Mouse (Mus musculus) 416B (cell line): ENCODE measurements around the gene Cacna1c.
"Not testable (repeated sequence)": the region's sequence is repeated elsewhere in the genome, so short reads cannot be mapped to it uniquely, and the experiment has no call there.

ENCODE experiments used
- DNase-seq: peaks from one replicate; pipeline ENCODE4 v3.0.0; 2011; ENCODE audit warnings: low read depth

Gene Cacna1c

DNA sequence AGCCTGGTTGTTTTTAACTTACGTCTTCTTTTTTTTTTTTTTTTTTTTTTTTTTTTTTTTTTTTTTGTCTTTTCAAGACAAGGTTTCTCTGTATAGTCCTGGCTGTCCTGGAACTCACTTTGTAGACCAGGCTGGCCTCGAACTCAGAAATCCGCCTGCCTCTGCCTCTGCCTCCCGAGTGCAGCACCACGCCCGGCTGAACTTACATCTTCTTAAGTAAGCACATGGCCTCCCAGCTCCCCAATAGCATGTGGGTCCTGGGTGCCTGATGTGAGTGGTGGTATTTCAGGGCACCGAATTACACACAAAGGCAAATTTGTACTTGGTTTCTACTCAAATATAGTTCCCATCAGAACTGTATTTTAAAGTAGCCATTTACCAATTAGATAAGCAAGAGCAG is 9.8 kb upstream of the Cacna1c start:
- DNase-seq = not testable (repeated sequence)

DNA sequence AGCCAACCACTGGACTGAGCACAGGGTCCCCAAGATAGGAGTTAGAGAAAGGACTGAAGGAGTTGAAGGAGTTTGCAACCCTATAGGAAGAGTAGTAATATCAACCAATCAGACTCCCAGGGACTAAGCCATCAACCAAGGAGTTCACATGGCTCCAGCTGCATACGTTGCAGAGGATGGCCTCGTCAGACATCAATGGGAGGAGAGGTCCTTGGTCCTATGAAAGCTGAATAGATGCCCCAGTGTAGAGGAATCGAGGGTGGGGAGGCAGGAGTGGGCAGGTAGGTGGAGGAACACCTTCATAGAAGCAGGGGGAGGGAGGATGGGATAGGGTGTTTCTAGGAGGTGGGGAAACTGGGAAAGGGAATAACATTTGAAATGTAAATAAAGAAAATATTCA is 8.7 kb upstream of the Cacna1c start:
- DNase-seq = no peak

DNA sequence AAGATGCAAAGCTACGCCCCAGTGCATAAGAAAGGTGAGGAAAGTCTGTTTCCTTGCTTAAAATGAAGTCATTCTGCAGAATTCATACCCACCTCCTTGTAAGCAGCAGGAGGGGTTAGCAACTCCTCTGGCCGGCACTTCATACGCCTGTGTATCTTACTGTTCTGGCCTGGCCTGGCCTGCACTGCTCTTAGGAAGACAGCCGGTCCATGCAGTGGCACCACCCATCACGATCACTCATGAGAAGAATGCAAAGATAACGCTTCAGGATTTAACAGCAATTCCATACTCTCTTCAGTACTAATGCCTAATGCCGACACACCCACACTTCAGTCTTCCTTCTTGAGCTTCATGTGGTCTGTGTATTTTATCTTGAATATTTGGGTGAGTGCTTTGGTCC is 8.1 kb upstream of the Cacna1c start:
- no peak for DNase-seq

DNA sequence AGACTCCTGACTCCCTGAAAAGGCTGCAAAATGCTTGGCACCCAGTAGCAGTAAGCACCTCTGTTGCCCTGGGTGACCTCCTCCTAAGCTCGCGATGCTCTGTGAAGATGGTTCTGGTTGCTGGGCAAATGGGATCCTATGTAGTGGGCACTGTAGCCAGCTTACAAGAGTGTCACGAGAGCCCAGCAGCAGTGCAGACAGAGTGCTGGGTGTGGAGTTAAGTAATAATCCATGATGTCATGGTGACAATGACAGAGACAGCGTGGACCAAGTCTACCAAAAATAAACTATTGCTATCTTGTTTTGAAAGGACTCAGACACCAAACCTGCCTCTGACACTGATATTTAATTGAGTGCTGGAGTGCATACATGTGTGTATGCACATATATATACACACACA is 5.4 kb upstream of the Cacna1c start:
- DNase-seq = no peak

DNA sequence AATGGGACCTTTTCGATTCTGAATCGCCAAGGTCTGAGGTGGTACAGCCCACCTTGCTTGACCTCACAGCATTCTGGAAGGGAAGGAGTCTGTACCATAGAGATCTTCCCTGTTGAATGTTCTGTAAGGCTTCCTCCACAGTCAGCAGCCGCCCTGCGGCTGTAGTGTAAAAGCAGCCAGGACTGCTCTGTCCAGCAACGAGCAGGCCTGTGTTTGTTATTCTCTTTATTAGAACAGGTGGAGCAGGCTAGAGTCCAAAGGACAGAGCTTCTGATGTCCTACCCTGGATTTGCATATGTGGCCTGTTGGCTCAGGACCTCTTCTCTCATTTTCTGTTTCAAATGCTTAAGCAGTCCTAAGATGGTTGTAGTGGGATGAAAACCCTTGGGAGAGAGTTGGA is 4.1 kb upstream of the Cacna1c start:
- DNase-seq = no peak

DNA sequence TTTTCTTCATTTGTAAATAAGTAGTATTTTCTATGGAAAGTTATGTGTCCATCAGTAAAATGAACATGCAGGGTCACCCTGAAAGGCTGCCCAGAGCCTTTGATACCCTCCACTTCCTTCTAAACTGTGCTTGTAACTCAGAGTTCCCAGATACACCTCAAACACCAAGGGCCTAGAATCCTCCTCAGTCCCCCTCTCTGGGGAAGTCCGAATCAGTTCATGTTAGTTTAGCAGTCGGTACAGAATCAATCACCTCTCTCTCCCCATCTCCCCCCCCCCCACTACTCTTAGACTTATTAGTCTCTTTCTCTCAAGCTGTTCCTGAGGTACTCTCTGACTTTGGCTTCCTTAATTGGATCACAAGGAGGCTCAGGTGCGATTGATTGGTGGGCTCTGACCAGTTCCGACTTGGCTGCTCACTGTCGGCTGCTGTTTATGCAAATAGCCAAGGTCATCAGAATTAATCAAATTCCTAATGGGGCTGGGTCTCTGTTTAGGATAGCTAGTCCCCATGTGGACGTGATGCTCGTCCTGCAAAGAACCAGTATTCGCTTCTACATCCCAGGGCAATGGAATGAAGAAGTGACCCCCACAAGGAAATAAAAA is 3.2 kb upstream of the Cacna1c start:
- no peak for DNase-seq

DNA sequence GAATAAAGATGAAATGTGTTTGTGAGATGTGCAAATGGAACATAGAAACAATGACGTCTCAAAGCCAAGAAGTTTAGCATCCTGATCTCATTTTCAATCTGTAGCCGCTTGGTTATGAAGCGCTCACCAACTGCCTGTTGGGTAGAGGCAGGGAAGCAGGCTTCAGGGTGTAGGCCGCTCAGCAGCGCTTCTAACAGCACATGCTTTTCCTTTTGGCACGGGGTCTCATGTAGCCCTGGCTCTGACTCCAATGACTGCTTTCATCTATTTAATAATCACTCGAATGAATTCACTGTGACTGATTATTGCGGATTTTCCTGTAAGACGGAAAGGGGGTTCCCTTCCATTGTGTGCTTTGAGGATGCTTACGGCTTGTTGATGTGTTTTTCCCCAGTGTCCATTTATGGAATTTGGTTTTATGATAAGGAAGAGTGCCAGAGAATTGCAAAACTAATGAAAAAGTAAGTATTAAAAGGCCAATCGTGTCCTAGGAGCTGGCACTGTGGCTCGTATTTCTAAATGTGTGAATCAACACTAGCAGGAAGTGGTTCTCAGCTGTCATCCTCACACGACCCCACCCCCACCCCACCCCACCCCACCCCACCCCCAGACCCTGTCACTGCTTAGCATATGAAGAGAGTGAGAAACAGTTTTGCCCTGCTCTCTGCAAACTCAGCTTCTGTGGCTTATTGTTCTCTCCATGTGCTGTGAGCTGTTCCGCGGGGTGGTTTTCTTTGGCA is 2.5 kb upstream of the Cacna1c start:
- DNase-seq = no peak

DNA sequence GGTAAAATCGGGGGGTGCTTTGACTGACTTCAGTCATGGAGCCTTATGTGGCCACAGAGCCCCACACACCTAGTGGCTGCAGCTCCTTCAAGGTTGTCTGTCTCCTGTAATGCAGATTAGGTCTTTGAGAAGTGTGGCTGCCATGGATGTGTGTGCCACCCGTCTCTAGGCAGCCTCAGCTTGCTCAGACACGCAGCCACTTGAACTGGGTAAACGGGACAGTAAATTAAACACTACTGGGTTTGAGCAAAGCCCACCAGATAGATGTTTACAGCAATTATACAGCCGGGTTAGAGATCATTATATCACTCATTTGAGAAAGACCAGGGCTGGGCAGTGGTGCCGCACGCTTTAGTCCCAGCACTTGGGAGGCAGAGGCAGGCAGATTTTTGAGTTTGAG is 1.6 kb downstream of the Cacna1c start:
- DNase-seq = no peak

DNA sequence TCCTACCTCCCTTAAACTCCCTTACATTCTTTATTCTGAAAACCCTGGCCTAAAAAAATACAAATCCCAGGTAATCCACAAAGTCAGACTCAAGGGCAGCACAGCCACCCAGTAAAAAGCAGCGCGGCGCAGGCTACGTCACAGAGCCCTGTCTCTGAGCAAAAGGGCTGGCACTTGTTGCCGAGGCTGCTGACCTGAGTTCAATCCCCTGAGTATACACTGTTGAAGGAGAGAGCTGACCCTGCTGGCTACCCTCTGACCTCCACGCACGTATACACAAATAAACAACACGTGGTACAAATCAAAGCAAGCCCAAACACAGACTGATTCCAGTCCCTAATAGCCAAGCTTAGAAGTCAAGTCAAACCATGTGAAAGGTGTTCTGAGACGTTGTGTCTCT is 2.1 kb downstream of the Cacna1c start:
- no peak for DNase-seq

DNA sequence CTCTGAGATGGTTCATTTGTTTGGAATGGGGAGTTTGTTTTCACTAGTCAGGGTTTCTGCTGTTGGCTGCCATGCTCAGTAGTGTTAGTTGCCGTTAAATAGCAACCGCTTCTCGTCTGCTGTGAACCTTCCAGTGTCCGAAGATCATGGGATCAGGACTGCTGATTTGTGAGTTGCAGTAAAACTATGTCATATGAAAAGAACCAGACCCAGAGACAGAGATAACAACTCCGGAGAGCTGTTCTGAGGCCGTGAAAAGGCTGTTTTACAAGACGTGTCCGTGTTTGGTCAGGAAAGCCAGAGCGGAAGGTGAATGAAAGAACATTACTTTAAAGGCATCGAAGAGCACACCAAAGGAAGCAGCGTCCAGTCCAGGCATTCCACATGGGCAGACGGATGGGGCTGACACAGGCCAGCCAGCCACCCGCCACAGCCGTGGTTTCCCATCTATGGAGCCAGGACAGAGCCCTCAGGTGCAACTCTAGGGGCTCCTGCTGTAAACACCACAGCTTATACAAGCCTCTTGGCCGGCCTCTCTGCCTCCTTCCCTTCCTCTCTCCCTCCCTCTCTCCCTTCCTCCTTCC is 2.6 kb downstream of the Cacna1c start:
- DNase-seq = no peak

DNA sequence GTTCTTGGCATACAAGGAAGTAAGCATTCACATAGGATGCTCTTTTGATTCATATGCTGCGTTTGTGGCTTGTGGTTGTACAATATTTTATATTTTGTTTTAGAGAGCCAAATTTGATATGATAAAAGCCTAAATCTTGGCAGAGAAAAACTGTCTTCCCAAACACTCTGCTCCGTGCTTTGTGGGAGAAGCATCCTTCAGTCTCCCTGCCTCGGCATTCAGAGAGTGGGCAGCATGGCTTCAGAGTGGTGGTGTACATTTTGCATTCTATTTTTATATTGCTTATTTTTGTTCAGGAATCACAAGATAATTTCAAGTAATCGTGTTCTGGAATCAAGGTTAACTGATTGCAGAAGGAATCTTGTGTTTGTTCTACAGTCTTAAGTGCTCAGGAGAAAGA is 4.7 kb downstream of the Cacna1c start:
- no peak for DNase-seq

DNA sequence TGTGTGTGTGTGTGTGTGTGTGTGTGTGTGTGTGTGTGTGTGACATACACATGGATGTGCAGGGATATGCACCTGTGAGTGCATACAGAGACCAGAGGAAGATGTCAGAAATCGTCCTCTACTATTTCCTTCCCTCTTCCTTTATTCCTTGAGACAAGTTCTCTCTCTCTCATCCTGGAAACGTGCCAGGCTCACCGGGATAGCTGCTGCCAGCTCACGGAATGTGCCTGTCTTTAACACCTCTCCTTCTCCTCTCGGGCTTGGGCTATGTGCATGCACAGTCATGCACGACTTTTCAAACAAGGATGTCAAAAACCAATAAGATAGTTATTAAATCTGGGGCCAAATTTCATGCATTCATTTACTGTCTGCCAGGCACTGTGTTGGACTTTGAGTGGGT is 8.6 kb downstream of the Cacna1c start:
- DNase-seq = no peak

DNA sequence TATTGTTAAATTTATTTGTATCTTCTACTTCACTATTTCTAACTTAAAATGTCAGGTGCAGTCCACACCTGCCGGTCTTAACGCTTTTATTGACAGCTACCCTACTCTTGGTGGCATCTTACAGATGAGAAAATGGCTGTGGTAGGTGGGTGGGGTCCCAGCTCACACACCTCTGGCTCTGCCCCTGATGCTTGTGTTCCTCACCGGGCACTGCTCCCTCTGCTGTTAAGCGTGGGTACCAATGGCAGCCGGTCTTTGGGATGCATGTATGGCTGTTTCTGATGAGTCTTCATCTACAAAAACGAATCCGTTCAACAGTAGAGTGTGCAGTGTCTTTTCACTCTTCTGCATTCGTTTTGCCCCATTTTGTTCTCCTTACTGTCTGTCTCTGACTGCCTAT is 9.6 kb downstream of the Cacna1c start:
- no peak for DNase-seq

DNA sequence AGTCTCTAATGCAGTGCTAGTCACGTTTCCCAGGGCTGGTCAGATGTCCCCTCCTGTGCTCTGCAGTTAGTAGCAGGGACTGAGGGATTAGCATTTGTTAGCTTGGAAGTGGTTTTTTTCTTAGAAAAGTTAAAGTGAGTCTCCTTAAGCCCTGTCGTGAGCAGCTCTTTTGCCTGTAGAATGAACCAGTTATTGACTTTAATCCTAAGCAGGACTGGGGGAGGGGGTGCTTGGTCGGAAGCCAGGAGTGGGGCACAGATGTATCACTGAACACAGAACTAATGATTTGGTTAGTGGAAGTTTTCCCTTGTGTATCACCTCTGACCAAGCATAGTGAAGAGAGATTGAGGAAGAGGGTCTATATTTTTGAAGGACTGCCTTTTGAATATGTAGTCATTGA is 12.4 kb downstream of the Cacna1c start:
- DNase-seq = no peak

DNA sequence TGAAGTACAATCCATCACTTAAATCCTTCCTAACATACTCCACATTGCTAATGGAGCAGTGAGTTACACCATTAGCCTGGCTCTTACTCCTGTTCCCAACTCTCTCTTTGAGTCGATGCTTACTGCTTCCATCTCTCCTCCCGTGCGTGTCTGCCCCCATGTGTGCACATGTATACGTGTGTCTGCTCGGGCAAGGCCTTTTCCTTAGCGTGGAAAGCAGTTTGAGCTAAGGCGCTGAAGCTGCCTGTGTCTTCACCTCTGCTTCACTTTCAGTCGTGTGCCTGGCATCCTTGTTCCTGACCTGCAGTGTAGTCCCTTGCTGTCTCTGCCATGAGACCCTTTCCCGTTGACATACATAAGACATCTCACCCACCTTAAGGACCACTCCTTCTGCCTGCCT is 14.0 kb downstream of the Cacna1c start:
- DNase-seq = no peak

DNA sequence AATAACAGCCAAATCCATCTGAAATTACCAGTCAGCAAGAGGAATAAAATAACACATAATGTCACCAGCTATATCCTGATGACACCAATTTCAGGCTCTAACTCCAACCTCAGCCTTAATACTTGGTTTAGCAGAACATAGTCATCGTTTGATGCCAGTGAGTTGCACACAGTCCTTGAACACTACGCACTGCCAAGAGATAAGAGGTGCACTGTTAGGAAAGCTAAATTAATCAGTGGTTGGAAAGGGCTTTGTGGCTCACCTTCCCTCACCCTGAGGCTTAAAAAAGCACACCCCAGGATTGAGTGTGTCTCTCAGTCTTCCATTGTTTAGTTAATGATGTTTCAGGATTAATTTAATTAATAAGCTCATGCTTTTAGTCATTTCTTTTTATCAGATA is 16.0 kb downstream of the Cacna1c start:
- no peak for DNase-seq

DNA sequence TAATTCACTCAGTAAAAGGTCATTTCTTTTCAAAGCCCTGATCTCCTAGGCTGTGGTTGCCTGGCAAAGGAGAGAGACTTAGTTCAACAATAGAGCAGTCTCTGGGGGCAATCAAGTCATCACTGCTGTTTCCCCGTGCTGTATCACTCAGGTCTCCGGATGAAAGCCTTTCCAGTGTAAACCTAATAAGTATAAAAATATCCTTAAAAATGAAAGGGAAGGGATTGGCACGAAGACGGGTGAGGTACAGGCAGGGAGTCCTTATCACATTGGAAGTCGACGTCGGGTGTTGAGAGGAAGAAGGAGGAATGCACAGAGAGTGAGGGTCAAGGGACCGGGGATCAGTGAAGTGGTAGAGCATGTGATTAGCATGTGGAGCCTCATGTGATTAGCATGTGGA is 19.1 kb downstream of the Cacna1c start:
- DNase-seq = no peak

DNA sequence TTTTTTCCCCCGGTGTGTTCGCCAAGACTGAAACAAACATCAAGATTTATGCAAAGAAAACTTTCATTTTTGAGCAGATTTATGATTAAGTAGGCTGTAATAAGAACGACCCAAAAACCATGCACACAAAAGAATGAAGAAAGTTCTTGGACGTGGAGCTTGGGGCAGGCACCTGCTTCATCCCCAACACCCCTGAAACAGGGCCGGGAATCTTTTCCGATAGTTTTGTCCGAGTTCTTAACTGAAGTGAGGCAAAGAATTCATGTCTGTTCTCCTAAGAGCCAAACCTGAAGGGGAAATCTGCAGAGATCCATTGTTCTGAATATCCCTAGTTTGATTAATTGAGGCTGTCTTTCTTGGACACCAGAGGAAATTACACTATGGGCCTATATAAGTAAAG is 20.1 kb downstream of the Cacna1c start:
- no peak for DNase-seq

DNA sequence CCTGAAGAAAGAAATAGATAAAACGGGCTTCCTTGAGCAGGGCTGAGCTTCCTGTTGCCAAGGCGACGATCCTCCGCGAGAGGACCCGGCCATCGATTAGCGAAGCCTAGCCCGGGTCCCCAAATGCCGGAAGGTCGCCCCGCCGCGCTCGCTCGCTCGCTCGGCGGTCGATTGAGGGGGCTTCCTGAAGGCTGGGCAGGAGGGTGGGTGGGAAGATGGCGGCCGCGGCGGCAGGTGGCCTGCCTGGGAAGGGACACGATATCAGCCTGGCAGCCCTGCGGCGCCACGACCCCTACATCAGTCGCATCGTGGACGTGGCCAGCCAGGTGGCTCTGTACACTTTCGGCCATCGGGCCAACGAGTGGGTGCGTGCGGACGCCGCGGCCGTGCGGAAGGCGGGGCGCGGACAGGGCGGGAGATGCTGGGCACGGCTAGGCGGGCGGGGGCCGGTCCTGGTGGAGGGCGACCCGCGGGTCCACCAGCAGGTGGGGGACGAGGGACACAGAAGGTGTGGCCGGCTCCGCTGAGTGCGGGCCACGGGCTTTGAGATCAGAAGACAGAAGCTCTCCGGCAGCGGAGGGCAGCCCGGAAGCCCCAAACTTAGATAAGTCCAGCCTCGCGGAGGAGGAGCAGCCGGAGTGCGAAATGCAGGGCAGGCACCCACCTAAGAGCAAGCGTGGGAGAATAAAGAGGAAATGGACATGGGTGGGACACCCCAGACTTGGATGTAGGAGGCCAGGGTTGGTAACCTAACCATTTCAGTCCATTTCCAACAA is 21.0 kb downstream of the Cacna1c start, which contains the start of gene Dcp1b:
Gene Dcp1b (plus strand): TSS at position 176 of the 776 bp plus-strand sequence.
- DNase-seq = peak; percentile 91

DNA sequence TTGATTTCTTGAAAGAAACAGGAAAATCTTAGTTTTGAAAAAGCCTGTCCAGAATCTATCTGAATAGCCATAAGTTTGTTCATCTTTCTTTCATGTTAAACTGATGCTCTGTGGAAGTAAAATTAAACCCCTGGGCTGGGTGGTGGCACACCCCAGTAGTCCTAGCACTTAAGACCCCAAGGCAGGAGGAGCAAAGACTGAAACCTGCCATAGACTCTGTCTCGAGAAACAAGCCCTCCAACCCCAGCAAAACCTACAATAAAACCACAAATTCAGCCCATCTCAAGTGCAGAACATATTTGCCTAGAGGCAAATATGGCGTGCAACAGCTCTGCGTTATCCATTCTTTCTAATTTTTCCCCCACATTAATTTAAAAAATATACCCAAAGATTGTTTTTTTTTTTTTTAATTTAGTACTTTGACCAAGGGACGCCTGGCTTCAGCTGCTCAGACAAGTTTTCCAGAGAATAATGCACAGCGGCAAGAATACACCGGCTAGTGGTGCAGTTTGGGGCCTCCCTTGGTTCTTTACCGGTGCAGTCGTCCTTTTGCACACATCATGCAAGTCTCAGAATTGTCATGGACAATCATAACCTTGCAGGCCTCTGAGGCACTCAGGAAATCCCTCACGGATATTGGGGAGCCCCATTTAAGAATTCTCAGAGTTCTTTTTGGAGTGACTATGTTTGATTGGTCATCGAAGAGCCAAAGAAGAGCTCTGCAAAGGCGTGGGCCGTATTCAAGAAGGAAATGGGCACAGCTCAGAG is 21.7 kb downstream of the Cacna1c start:
- no peak for DNase-seq

DNA sequence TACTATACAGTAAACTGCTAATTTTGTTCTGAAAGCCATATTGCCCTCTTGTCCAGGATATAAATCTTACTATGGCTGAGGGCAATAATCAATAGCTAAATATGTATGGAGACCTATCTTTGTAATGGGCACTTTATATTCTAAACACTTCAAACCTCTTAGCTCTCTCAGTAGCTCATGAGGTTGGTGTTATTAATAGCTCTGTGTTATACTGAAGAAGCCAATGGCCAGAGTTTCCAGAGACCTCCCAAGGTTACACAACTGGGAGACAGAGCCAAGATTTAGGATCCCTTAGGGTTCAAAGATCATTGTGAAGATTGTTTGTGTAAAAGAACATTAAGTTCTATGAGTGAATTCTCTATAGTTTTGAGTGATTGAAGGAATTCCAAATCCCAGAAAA is 30.5 kb downstream of the Cacna1c start:
- no peak for DNase-seq

DNA sequence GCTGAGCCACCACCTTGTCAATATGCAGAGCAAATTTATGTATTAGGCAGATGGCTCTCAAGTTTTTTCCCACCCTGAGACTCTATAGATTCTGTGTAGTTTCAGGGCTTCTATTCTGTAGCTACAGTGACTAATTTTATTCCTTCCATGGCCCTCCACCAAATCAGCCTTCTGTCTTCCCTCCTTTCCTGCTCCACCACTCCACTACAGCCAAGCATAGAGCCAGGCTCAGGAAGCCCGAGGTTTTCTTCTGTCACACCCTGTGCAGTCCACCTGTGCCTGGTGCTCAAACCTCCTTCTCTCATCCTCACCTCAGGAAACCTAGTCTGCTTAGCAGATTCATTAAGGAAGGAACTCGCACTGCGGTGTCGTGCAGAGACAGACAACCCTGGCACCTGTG is 51.1 kb downstream of the Cacna1c start:
- no peak for DNase-seq
